Mouse (Mus musculus): ENCODE measurements around the gene Dhx36. TPM values are rescaled to one million over a fixed set of nuclear protein-coding genes. Genes with fewer than 3 reads are reported as not detected.

Gene Dhx36
- polyA plus RNA-seq, 1 experiment from 2014 or later = 46.1 TPM

DNA sequence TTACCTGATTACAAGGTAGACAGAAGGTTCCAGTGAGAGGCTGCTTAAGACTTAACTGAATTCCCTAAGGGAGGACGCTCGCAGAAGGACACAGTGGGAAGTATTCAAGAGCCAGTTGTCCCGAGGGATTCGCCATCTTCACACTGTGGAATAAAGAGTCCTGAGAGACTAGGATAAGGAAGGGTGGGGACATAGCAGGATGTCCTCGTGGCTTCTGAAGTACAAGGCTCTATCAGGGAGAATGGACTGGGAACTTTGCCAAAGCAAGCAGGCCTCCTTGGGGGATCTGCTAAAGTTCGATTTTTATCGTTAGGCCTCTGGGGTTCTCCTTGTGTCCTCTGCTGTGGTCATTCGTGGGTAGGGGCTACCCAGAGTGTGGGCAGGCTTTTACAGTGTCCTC, 59.7 kb downstream of the Dhx36 start:
- no peak overlapping the region for H3K4me2 ChIP-seq (ENCODE audit: low read depth, severe bottlenecking)
- no peaks in the 10 kb centered on the region for H3K4me1 ChIP-seq (ENCODE audit: control insufficient read depth, insufficient read depth, low read length)
- H3K9me3 ChIP-seq (ENCODE audit: control insufficient read depth, low read length) = no peaks in the 10 kb centered on the region
- DNase-seq (ENCODE audit: low spot score) (no peak), ATAC-seq (ENCODE audit: insufficient number of reproducible peaks, low FRiP score, low TSS enrichment, low read depth) (no peak)
- no peak overlapping the region for H3K9ac ChIP-seq (ENCODE audit: low read length)
- no peak overlapping the region for H3K4me3 ChIP-seq (ENCODE audit: low read depth, low read length)
- no peaks in the 10 kb centered on the region for H3K36me3 ChIP-seq (ENCODE audit: control insufficient read depth, insufficient read depth, low read length)
- no peaks in the 10 kb centered on the region for H3K27me3 ChIP-seq (ENCODE audit: control insufficient read depth, insufficient read depth, low read length)
- 86% methylated on average over 8 of the region's 8 CpGs for WGBS
- no peak overlapping the region for H3K27ac ChIP-seq (replicated peaks; ENCODE audit: low read depth, low read length)

DNA sequence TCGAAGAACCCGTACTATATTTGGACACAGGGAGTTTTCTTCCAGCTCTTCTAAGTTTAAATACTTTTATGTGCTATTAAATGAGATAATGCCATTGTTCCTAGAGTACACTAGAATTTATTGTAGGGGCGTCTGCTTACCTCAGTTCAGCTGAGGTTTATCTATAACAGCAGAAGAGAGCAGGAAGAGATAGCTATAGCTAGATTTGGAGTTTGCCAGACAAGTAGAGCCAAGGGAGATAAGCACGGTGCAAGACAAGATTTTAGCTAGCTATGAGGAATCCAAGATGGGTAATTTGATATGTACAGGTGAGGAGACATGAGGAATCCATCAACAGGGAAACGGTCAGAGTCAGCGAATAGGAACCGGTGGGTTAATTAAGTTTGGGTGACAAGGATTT, 60.5 kb downstream of the Dhx36 start:
- WGBS = 91% methylated on average over 7 of the region's 7 CpGs

DNA sequence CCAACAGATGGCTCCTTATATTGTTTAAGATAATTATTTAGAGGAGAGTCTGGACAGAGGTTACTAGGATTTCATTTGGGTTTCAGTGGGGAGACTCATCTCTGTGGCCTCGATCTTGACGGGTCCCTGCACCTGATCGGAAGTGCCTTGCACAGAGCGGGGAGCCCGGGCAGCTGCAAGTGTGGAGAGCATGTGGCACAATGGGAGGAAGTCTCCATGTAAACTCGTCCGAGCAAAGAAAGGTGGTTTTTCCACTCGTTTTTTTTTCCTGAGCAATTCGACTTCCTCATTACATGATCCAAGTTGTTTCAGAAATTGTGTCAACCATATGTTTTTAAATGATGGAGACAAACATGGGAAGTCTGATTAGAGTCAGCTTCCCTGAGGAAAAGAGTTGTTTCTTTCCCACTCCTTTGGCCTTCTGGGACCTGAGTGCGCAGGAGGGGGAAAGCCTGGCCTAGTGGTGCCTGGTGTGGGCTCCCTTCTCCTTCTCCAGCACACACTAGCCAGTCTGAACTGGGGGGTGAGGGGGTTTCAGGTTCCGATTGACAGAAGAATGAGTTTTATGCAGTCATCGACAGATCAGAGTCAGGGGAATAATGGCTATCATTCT, 63.1 kb downstream of the Dhx36 start:
- no peak for DNase-seq (ENCODE audit: low spot score)

More for the DNA sequence above, 60.5 kb downstream of the Dhx36 start:
- H3K9me3 ChIP-seq (ENCODE audit: control insufficient read depth, low read length) = no peaks in the 10 kb centered on the region
- no peak overlapping the region for H3K4me3 ChIP-seq (ENCODE audit: low read depth, low read length)
- no peak overlapping the region for H3K27ac ChIP-seq (replicated peaks; ENCODE audit: low read depth, low read length)
- no peak overlapping the region for H3K9ac ChIP-seq (ENCODE audit: low read length)
- ATAC-seq (ENCODE audit: insufficient number of reproducible peaks, low FRiP score, low TSS enrichment, low read depth) (no peak), DNase-seq (ENCODE audit: low spot score) (no peak)
- no peaks in the 10 kb centered on the region for H3K36me3 ChIP-seq (ENCODE audit: control insufficient read depth, insufficient read depth, low read length)
- no peaks in the 10 kb centered on the region for H3K27me3 ChIP-seq (ENCODE audit: control insufficient read depth, insufficient read depth, low read length)
- no peaks in the 10 kb centered on the region for H3K4me1 ChIP-seq (ENCODE audit: control insufficient read depth, insufficient read depth, low read length)
- no peak overlapping the region for H3K4me2 ChIP-seq (ENCODE audit: low read depth, severe bottlenecking)

DNA sequence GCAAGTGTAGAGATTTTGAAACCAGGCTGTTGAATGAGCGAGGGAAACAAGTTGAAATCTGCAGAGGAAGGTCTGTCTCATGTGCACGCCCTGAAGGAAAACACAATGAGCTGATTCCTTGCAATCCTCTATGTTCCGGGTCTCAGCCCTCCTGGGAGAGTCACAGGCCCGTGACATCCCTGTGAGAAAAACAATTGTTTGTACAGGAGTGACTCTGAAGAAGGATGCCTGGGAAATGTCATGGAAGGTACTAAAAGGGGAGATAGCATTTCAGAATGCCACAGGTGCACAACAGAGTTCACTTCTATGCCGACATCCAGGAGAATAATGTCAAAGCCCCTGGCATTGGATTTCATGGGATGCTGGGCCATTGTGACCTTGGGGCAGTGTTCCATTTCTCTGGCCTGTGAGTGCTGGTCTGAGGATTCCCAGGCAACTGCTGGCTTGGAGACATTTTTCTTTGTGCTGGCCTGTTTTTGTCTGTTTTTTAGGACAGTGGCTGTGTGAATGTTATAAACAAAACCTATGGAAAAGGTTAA, 66.3 kb downstream of the Dhx36 start:
- ATAC-seq (ENCODE audit: insufficient number of reproducible peaks, low FRiP score, low TSS enrichment, low read depth) (no peak), DNase-seq (ENCODE audit: low spot score) (no peak)
- WGBS = 66% methylated on average over 5 of the region's 5 CpGs
- Histone ChIP-seq H3K4me2 (ENCODE audit: low read depth, severe bottlenecking) (no peak overlapping the region), H3K4me3 (ENCODE audit: low read depth, low read length) (no peak overlapping the region), H3K9ac (ENCODE audit: low read length) (no peak overlapping the region), H3K27ac (replicated peaks; ENCODE audit: low read depth, low read length) (no peak overlapping the region), H3K36me3 (ENCODE audit: control insufficient read depth, insufficient read depth, low read length) (no peaks in the 10 kb centered on the region), H3K27me3 (ENCODE audit: control insufficient read depth, insufficient read depth, low read length) (no peaks in the 10 kb centered on the region), H3K9me3 (ENCODE audit: control insufficient read depth, low read length) (no peaks in the 10 kb centered on the region), H3K4me1 (ENCODE audit: control insufficient read depth, insufficient read depth, low read length) (no peaks in the 10 kb centered on the region)

More for the DNA sequence above, 63.1 kb downstream of the Dhx36 start:
- H3K36me3 ChIP-seq (ENCODE audit: control insufficient read depth, insufficient read depth, low read length) = no peaks in the 10 kb centered on the region
- ATAC-seq (ENCODE audit: insufficient number of reproducible peaks, low FRiP score, low TSS enrichment, low read depth) = no peak
- no peak overlapping the region for H3K4me3 ChIP-seq (ENCODE audit: low read depth, low read length)
- H3K9ac ChIP-seq (ENCODE audit: low read length) = no peak overlapping the region
- H3K9me3 ChIP-seq (ENCODE audit: control insufficient read depth, low read length) = no peaks in the 10 kb centered on the region
- no peaks in the 10 kb centered on the region for H3K4me1 ChIP-seq (ENCODE audit: control insufficient read depth, insufficient read depth, low read length)
- WGBS = 86% methylated on average over 12 of the region's 12 CpGs
- no peak overlapping the region for H3K4me2 ChIP-seq (ENCODE audit: low read depth, severe bottlenecking)
- no peak overlapping the region for H3K27ac ChIP-seq (replicated peaks; ENCODE audit: low read depth, low read length)
- H3K27me3 ChIP-seq (ENCODE audit: control insufficient read depth, insufficient read depth, low read length) = no peaks in the 10 kb centered on the region

DNA sequence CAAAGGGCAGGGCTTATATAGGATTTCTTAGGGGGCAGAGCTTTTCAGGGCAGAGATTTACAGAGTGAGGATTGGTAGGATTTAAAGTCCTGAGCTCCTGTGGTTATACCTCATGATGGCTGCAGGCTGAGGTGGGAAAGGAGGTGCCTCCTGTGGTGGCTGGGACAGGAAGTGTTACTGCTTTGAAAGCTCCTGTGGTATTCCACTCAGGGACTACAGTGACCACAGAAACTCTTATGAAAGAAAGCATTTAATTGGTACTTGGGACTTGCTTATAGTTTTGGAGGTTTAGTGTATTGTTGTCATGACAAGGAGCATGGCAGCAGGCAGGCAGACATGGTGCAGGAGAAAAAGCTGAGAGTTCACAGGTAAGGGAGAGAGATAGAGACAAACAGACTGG, 70.9 kb downstream of the Dhx36 start:
- Histone ChIP-seq H3K36me3 (ENCODE audit: control insufficient read depth, insufficient read depth, low read length) (no peaks in the 10 kb centered on the region), H3K9me3 (ENCODE audit: control insufficient read depth, low read length) (no peaks in the 10 kb centered on the region), H3K4me2 (ENCODE audit: low read depth, severe bottlenecking) (no peak overlapping the region), H3K27ac (replicated peaks; ENCODE audit: low read depth, low read length) (no peak overlapping the region), H3K27me3 (ENCODE audit: control insufficient read depth, insufficient read depth, low read length) (no peaks in the 10 kb centered on the region), H3K4me3 (ENCODE audit: low read depth, low read length) (no peak overlapping the region), H3K4me1 (ENCODE audit: control insufficient read depth, insufficient read depth, low read length) (no peaks in the 10 kb centered on the region), H3K9ac (ENCODE audit: low read length) (no peak overlapping the region)
- DNase-seq (ENCODE audit: low spot score) = no peak
- ATAC-seq (ENCODE audit: insufficient number of reproducible peaks, low FRiP score, low TSS enrichment, low read depth) = no peak

DNA sequence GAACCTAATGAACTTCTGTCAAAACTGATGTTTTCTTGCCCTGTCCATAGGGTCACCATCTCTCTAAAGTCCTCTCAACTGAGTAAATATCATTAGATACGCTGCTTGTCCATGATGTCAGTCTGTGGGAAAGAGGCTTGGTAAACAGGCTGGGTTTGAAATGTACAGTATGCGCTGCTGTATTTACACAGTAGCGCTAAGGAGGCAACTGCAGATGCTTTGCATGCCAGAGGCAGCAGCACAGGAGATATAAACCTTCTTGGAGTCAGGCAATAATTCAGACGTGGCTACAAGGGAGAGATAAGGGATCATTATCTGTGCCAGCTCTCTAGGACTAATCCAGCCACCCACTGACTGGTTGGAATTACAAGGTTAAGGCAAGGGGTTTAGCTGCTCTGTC, 73.1 kb downstream of the Dhx36 start:
- H3K27ac ChIP-seq (replicated peaks; ENCODE audit: low read depth, low read length) = no peak overlapping the region
- no peaks in the 10 kb centered on the region for H3K9me3 ChIP-seq (ENCODE audit: control insufficient read depth, low read length)
- H3K9ac ChIP-seq (ENCODE audit: low read length) = no peak overlapping the region
- no peaks in the 10 kb centered on the region for H3K27me3 ChIP-seq (ENCODE audit: control insufficient read depth, insufficient read depth, low read length)
- no peak for ATAC-seq (ENCODE audit: insufficient number of reproducible peaks, low FRiP score, low TSS enrichment, low read depth)
- no peaks in the 10 kb centered on the region for H3K4me1 ChIP-seq (ENCODE audit: control insufficient read depth, insufficient read depth, low read length)
- H3K36me3 ChIP-seq (ENCODE audit: control insufficient read depth, insufficient read depth, low read length) = no peaks in the 10 kb centered on the region
- no peak for DNase-seq (ENCODE audit: low spot score)
- 73% methylated on average over 4 of the region's 4 CpGs for WGBS
- no peak overlapping the region for H3K4me2 ChIP-seq (ENCODE audit: low read depth, severe bottlenecking)
- H3K4me3 ChIP-seq (ENCODE audit: low read depth, low read length) = no peak overlapping the region

DNA sequence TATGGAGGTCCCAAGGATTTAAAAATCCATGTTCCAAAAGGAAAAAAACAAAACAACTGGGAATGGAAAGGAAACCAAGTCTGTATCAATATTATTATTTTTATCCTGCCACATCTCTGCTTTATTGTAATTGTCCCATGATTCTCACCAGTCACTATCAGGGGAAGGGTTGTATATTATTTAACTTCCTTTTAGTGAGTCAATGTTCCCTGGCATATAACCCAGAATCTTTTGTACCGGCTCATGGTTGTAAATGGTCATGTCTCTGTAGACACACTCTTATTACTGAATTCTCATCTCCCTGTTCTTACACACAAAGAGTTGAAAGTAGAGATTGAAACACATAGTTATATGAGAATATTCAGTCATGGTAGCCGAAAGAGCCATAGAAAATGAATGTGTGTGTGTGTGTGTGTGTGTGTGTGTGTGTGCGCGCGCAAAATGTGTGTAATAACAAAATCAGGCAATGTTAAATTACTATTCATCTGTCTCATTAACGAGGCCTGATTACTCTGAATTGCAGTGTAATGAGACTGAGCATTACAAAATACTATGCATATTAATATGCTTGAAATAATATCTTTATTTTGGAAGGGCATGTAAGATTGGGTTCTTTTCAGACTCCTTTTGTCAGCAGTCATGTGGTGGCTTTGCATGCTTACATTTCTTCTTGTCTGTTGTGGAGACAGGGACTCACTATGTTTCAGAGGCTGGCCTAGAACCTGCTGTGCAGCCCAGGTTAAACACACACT, 88.2 kb downstream of the Dhx36 start:
- ATAC-seq (ENCODE audit: insufficient number of reproducible peaks, low FRiP score, low TSS enrichment, low read depth) = no peak

More for the DNA sequence above, 88.2 kb downstream of the Dhx36 start:
- H3K4me1 ChIP-seq (ENCODE audit: control insufficient read depth, insufficient read depth, low read length) = no peaks in the 10 kb centered on the region
- no peak overlapping the region for H3K9ac ChIP-seq (ENCODE audit: low read length)
- no peaks in the 10 kb centered on the region for H3K36me3 ChIP-seq (ENCODE audit: control insufficient read depth, insufficient read depth, low read length)
- no peaks in the 10 kb centered on the region for H3K27me3 ChIP-seq (ENCODE audit: control insufficient read depth, insufficient read depth, low read length)
- no peak overlapping the region for H3K4me3 ChIP-seq (ENCODE audit: low read depth, low read length)
- no peak for DNase-seq (ENCODE audit: low spot score)
- no peak overlapping the region for H3K4me2 ChIP-seq (ENCODE audit: low read depth, severe bottlenecking)
- no peak overlapping the region for H3K27ac ChIP-seq (replicated peaks; ENCODE audit: low read depth, low read length)
- WGBS = 97% methylated on average over 6 of the region's 6 CpGs
- H3K9me3 ChIP-seq (ENCODE audit: control insufficient read depth, low read length) = no peaks in the 10 kb centered on the region
